Mouse (Mus musculus): ENCODE measurements around the gene Tmem114. TPM values are rescaled to one million over a fixed set of nuclear protein-coding genes. Genes with fewer than 3 reads are reported as not detected.

Gene Tmem114
- polyA plus RNA-seq, 1 experiment = not detected

DNA sequence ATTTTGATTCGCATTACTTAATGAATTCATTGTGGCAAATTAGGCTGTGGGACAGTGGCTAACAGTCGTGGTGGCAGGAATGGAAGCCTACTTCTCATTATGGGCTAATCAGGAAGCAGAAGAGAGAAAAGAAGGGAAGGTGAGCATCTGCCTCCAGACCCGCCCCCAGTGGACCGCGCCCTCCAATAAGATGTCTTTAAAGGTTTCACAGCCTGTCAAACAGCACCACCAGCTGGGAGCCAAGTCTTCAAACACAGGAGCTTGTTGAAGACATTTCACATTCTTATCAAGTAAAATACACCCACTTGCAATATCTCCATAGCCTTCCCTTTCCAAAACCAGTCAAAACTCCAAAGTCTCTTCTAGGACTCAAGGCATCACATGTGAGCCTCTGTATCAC, 39.3 kb downstream of the Tmem114 start:
- Histone ChIP-seq H3K27ac (ENCODE audit: insufficient read depth, low read length) (no peak overlapping the region), H3K4me3 (ENCODE audit: insufficient read depth, low read length) (no peak overlapping the region), H3K4me1 (ENCODE audit: control insufficient read depth, insufficient read depth, low read length) (no peaks in the 10 kb centered on the region)
- no peak for TF ChIP-seq CTCF (IDR thresholded peaks at IDR 0.05; ENCODE audit: borderline replicate concordance, insufficient read depth, low read length)
- TF ChIP-seq POLR2A (IDR thresholded peaks at IDR 0.05; ENCODE audit: low read depth, low read length) = no peak

DNA sequence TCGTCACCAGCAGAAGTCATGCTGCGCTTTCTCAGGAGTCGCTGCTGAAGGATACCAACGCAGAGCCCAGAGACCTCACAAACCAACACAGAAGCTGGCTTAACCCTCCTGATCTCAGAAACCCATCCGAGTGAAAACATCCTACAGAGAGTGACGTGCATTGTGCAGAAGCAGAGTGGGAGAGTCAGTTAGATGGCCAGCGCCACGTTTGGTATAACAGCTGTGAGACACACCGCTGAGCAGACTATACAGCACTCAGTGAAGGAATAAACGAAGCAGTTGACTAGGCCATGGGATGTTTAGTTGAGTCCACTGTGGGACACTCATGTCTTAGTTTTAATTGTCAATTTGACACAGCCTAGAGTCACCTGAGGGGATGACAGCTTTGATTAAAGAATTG, 40.2 kb downstream of the Tmem114 start:
- Histone ChIP-seq H3K27ac (ENCODE audit: insufficient read depth, low read length) (no peak overlapping the region), H3K4me3 (ENCODE audit: insufficient read depth, low read length) (no peak overlapping the region), H3K4me1 (ENCODE audit: control insufficient read depth, insufficient read depth, low read length) (no peaks in the 10 kb centered on the region)
- no peak for TF ChIP-seq CTCF (IDR thresholded peaks at IDR 0.05; ENCODE audit: borderline replicate concordance, insufficient read depth, low read length)

DNA sequence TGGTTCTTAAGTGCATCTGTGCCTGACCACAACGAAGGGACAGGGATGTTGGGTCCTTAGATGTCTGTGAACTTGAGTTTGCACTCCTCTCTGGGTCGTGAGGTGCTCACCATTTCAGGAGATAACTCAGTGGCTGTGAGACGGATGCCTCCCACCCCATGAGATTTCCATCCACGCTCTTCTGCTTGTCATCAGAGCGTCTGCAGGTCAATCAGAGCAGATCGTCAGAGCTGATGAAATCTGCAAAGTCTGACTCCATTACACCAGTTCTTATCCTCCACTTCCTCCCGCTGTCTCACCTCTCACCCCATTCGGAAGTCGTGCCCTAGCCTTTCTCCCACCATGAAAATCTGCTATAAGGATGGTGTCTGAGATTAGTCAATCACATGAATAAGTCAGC, 41.5 kb downstream of the Tmem114 start:
- Histone ChIP-seq H3K27ac (ENCODE audit: insufficient read depth, low read length) (no peak overlapping the region), H3K4me1 (ENCODE audit: control insufficient read depth, insufficient read depth, low read length) (no peaks in the 10 kb centered on the region), H3K4me3 (ENCODE audit: insufficient read depth, low read length) (no peak overlapping the region)
- TF ChIP-seq CTCF (IDR thresholded peaks at IDR 0.05; ENCODE audit: borderline replicate concordance, insufficient read depth, low read length) = no peak
- TF ChIP-seq POLR2A (IDR thresholded peaks at IDR 0.05; ENCODE audit: low read depth, low read length) = no peak

DNA sequence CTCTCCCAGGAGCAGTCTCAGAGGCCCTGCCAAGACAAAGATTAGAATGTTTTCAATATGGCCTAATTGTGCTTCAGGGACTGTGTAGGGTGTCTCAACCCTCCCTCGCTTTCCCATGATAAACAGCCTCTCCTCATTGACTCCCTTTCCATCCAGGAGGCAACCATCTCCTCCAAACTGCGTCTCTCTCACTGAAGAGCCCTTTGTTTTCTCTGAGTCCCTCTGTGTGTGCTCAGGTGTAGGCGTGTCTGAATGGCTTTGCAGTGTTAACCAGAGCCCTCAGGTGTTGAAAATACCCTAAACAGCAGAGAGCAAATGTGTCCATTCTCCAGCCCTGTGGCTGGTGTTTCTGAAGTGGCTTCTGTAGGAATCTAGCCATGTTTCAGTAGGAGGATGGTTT, 61.9 kb downstream of the Tmem114 start:
- Histone ChIP-seq H3K27ac (ENCODE audit: insufficient read depth, low read length) (no peak overlapping the region), H3K4me3 (ENCODE audit: insufficient read depth, low read length) (no peak overlapping the region), H3K4me1 (ENCODE audit: control insufficient read depth, insufficient read depth, low read length) (no peaks in the 10 kb centered on the region)
- TF ChIP-seq CTCF (IDR thresholded peaks at IDR 0.05; ENCODE audit: borderline replicate concordance, insufficient read depth, low read length) = no peak
- TF ChIP-seq POLR2A (IDR thresholded peaks at IDR 0.05; ENCODE audit: low read depth, low read length) = no peak

Other genes starting within 250 kb of the Tmem114 start
- 14.3 and 15.6 TPM in 2 replicates for gene Mettl22, start 45.7 kb upstream of the Tmem114 start, polyA plus RNA-seq (2011; ENCODE audit: insufficient read length, low read depth, missing spikeins)
- 11.5 and 15.9 TPM in 2 replicates for gene Abat, start 88.3 kb upstream of the Tmem114 start, polyA plus RNA-seq (2011; ENCODE audit: insufficient read length, low read depth, missing spikeins)
- gene Pmm2, start 212.5 kb upstream of the Tmem114 start, polyA plus RNA-seq (2011; ENCODE audit: insufficient read length, low read depth, missing spikeins) = 46.7 and 52.7 TPM in 2 replicates
- gene Tmem186, start 212.6 kb upstream of the Tmem114 start, polyA plus RNA-seq (2011; ENCODE audit: insufficient read length, low read depth, missing spikeins) = 8.7 and 9.6 TPM in 2 replicates
- gene Carhsp1, start 247.0 kb upstream of the Tmem114 start, polyA plus RNA-seq (2011; ENCODE audit: insufficient read length, low read depth, missing spikeins) = 61.1 and 74.8 TPM in 2 replicates